Mouse (Mus musculus): ENCODE results near the gene Zswim9. TPM values are rescaled to one million over a fixed set of nuclear protein-coding genes. Genes with fewer than 3 reads are reported as not detected.
A peak's percentile ranks its signal among the peaks of the same experiment; 100 is the strongest.

The Zswim9 gene
- 12.9 and 15.2 TPM in 2 replicates for polyA plus RNA-seq (2015; fragmentation: Nextera tagmentation; extraction: Ambion mirVana)

DNA sequence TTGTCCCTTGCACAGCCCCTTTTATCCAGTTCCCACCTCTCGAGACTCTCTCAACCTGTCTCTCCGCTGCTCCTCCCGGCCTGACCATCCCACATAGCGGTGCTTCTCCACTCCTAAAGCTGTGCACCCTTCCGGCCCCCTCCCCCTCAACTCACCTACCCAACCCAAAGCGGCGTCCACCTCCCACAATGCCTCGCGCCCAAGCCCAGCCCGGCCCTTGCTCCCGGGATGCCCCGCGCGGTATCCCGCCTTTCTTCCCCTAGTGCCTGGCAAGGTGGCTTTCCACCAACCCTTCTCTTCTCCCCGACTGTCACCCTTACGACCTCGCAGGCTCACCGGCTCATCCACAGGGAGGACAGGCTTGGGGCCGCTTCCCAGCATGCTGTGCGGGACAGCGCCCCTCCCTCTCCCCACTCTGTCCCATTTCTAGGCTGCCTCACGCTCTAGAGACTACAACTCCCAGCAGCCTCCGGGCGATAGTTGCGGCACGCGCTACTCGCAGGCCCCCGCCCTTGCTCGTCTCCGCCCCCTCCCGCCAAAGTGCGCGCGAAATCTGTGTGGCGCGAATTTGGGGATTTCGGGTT lies at the start of gene Zswim9:
TSS of gene Zswim9 (minus strand) at position 414 of the 584 bp plus-strand sequence.
- WGBS = under 1% methylated on average over 39 of the region's 39 CpGs
- Histone ChIP-seq H3K27ac (ENCODE audit: low read length) (peak within 1 kb of the TSS; percentile 93), H3K4me2 (ENCODE audit: low read length) (peak within 1 kb of the TSS; percentile 62), H3K9ac (ENCODE audit: low read depth, low read length) (peak within 1 kb of the TSS; percentile 91), H3K36me3 (ENCODE audit: control insufficient read depth, insufficient read depth, low read length) (peaks cover 31% of the 10 kb centered on the region), H3K27me3 (ENCODE audit: control insufficient read depth, insufficient read depth, low read depth, low read length) (no peaks in the 10 kb centered on the region), H3K4me1 (ENCODE audit: control insufficient read depth, insufficient read depth, low read length) (peaks cover 6% of the 10 kb centered on the region), H3K4me3 (ENCODE audit: low read depth, low read length) (peak within 1 kb of the TSS; percentile 77), H3K9me3 (replicated peaks; ENCODE audit: control insufficient read depth, low read length, poor library complexity, severe bottlenecking) (no peaks in the 10 kb centered on the region; the same call in 1 of the 2 replicates)
- peak; percentile 98 for ATAC-seq

DNA sequence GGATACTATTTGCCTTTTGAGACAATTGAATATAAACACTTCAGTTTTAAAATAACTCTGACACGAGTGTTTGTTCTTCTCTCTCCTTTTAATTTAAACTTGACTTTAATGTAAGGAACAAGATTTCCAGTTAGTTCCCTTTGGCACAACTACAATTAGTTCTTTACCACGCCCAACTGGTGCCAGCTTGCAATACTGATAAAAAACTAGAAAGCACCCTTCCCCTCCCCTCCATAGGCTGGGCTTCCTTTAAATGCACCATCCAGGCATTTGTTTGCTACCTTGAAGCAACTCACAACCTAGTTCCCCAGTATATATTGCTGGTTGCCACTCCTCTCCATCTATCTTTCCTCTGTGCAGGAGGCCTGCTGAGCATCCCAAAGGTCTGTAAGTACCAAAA lies 45.8 kb upstream of the Zswim9 start, which contains the start of gene Pla2g4c:
TSS of gene Pla2g4c (plus strand) at position 340 of the 400 bp plus-strand sequence.
- H3K27me3 ChIP-seq (ENCODE audit: control insufficient read depth, insufficient read depth, low read depth, low read length) = no peaks in the 10 kb centered on the region
- no peak within 1 kb of the TSS for H3K27ac ChIP-seq (ENCODE audit: low read length)
- no peak within 1 kb of the TSS for H3K9ac ChIP-seq (ENCODE audit: low read depth, low read length)
- no peaks in the 10 kb centered on the region for H3K36me3 ChIP-seq (ENCODE audit: control insufficient read depth, insufficient read depth, low read length)
- no peak within 1 kb of the TSS for H3K4me2 ChIP-seq (ENCODE audit: low read length)
- H3K4me1 ChIP-seq (ENCODE audit: control insufficient read depth, insufficient read depth, low read length) = no peaks in the 10 kb centered on the region
- ATAC-seq = no peak
- no peaks in the 10 kb centered on the region for H3K9me3 ChIP-seq (replicated peaks; ENCODE audit: control insufficient read depth, low read length, poor library complexity, severe bottlenecking)
- WGBS = 84% methylated on average over 2 of the region's 2 CpGs
- H3K4me3 ChIP-seq (ENCODE audit: low read depth, low read length) = no peak within 1 kb of the TSS

- H3K4me3 ChIP-seq (ENCODE audit: low read depth, low read length) = no peak overlapping the region
These were observed 42.9 kb upstream of the Zswim9 start for GRCm38 (mm10) chr7:13321424-13321823.

DNA sequence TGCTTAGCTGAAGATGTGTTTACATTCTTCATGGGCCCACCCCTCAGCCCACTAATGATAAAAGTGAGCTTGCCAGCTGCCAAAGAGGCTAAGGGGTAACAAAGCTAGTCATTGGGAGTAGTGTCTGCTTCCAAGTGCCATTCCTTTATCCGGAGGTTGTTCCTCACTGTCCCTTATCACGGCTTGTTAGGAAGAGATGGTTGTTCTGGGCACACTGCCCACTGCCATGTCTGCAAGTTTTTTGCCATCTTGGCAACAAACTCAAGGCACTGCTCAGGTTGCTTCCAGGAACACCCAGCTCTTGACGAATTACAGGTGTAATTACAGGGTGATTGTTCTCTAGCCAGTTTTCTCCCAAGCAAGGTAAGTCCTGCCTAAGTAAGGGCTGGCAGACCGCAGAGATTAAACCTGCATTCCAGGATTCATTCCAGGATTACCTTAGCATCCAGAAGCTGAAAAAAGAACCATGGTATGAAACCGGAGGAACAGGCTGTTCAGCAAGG lies 35.6 kb upstream of the Zswim9 start:
- Histone ChIP-seq H3K4me3 (ENCODE audit: low read depth, low read length) (no peak overlapping the region), H3K27ac (ENCODE audit: low read length) (no peak overlapping the region), H3K9ac (ENCODE audit: low read depth, low read length) (no peak overlapping the region), H3K27me3 (ENCODE audit: control insufficient read depth, insufficient read depth, low read depth, low read length) (no peaks in the 10 kb centered on the region), H3K9me3 (replicated peaks; ENCODE audit: control insufficient read depth, low read length, poor library complexity, severe bottlenecking) (no peaks in the 10 kb centered on the region), H3K36me3 (ENCODE audit: control insufficient read depth, insufficient read depth, low read length) (peaks cover 7% of the 10 kb centered on the region; the same call in 1 of the 2 replicates), H3K4me1 (ENCODE audit: control insufficient read depth, insufficient read depth, low read length) (no peaks in the 10 kb centered on the region), H3K4me2 (ENCODE audit: low read length) (no peak overlapping the region)
- ATAC-seq = no peak
- 92% methylated on average over 5 of the region's 5 CpGs for WGBS

More at GRCm38 (mm10) chr7:13321424-13321823, 42.9 kb upstream of the Zswim9 start:
- no peak for ATAC-seq
- WGBS = 91% methylated on average over 3 of the region's 3 CpGs
- Histone ChIP-seq H3K36me3 (ENCODE audit: control insufficient read depth, insufficient read depth, low read length) (no peaks in the 10 kb centered on the region), H3K4me2 (ENCODE audit: low read length) (no peak overlapping the region), H3K4me1 (ENCODE audit: control insufficient read depth, insufficient read depth, low read length) (no peaks in the 10 kb centered on the region), H3K27ac (ENCODE audit: low read length) (no peak overlapping the region), H3K9me3 (replicated peaks; ENCODE audit: control insufficient read depth, low read length, poor library complexity, severe bottlenecking) (no peaks in the 10 kb centered on the region), H3K9ac (ENCODE audit: low read depth, low read length) (no peak overlapping the region), H3K27me3 (ENCODE audit: control insufficient read depth, insufficient read depth, low read depth, low read length) (no peaks in the 10 kb centered on the region)

DNA sequence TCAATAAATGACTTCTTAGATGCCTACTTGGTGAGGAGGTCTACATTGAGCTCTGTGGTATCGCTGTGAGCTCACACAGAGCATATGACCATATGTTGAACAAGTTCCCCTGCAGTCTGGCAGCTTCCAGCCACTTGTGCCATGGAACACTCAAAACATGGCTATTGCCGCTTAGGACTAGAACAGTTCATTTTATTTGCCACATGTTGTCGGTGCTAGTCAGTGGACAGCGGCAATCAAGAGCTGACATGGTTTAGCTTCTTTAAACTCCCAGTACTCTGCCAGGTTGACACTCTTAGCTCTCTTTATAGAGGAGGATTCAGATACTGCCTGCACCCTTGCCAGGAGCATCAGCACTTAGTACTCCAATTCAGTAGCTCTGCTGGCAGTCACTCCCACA lies 32.9 kb upstream of the Zswim9 start:
- Histone ChIP-seq H3K36me3 (ENCODE audit: control insufficient read depth, insufficient read depth, low read length) (peaks cover 20% of the 10 kb centered on the region), H3K4me1 (ENCODE audit: control insufficient read depth, insufficient read depth, low read length) (no peaks in the 10 kb centered on the region), H3K9me3 (replicated peaks; ENCODE audit: control insufficient read depth, low read length, poor library complexity, severe bottlenecking) (no peaks in the 10 kb centered on the region), H3K9ac (ENCODE audit: low read depth, low read length) (no peak overlapping the region), H3K27ac (ENCODE audit: low read length) (no peak overlapping the region), H3K4me3 (ENCODE audit: low read depth, low read length) (no peak overlapping the region), H3K4me2 (ENCODE audit: low read length) (no peak overlapping the region), H3K27me3 (ENCODE audit: control insufficient read depth, insufficient read depth, low read depth, low read length) (no peaks in the 10 kb centered on the region)
- 99% methylated on average over 4 of the region's 4 CpGs for WGBS
- no peak for ATAC-seq

DNA sequence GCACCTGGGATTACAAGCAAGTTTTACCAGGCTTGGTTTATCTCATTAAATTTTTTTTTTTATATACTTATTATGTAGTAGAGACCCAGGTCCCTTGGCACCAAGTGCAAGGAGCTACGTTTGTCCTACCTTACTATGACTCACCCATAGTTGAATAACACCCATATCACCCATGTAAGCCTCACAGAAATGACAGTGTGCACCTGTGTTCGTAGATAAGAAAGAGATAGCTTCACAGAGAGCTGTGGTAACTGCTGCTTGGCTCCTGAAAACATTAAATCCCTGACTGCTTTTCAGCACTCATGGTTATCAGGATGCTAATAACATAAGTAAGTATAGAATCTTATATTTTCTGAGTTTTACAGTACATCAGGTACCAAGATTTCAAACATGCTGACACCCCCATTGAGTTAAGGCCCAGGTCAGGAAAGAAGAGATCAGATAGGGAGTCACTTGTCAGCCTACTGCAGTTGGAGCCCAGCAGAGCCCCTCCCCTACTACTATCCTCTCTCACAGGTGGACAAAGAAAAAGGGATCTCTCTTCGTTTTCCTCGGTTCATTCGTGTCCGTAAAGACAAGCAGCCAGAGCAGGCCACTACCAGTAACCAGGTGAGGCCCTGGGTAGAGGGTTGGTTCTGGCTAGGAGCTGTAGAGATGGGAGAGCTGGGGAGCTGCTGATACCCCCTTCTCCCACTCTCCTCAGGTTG lies 32.1 kb upstream of the Zswim9 start:
- H3K27me3 ChIP-seq (ENCODE audit: control insufficient read depth, insufficient read depth, low read depth, low read length) = no peaks in the 10 kb centered on the region
- H3K4me3 ChIP-seq (ENCODE audit: low read depth, low read length) = no peak overlapping the region
- no peaks in the 10 kb centered on the region for H3K4me1 ChIP-seq (ENCODE audit: control insufficient read depth, insufficient read depth, low read length)
- H3K36me3 ChIP-seq (ENCODE audit: control insufficient read depth, insufficient read depth, low read length) = peaks cover 26% of the 10 kb centered on the region
- no peaks in the 10 kb centered on the region for H3K9me3 ChIP-seq (replicated peaks; ENCODE audit: control insufficient read depth, low read length, poor library complexity, severe bottlenecking)
- WGBS = 96% methylated on average over 6 of the region's 6 CpGs
- no peak overlapping the region for H3K27ac ChIP-seq (ENCODE audit: low read length)
- no peak overlapping the region for H3K9ac ChIP-seq (ENCODE audit: low read depth, low read length)
- ATAC-seq = no peak
- no peak overlapping the region for H3K4me2 ChIP-seq (ENCODE audit: low read length)

DNA sequence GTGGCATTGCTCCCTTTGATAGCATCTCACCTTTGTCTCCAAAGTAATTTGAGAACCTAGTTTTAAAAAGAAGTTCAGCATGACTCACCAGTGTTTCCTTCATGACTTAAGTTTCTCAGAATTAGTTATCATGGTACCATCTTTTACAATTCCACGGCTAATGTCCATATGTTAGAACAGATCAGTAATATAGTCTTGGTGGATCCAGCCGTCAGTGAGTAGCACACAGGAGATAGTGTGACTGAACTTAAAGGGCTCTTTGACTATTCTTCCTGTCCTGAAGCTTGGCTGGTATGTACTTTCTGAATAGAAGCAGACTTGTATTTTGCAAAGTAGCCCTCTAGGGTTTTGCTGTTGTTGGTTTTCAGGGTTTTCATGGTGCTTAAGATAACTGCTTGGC lies 30.9 kb upstream of the Zswim9 start:
- Histone ChIP-seq H3K4me3 (ENCODE audit: low read depth, low read length) (no peak overlapping the region), H3K36me3 (ENCODE audit: control insufficient read depth, insufficient read depth, low read length) (peaks cover 30% of the 10 kb centered on the region)

DNA sequence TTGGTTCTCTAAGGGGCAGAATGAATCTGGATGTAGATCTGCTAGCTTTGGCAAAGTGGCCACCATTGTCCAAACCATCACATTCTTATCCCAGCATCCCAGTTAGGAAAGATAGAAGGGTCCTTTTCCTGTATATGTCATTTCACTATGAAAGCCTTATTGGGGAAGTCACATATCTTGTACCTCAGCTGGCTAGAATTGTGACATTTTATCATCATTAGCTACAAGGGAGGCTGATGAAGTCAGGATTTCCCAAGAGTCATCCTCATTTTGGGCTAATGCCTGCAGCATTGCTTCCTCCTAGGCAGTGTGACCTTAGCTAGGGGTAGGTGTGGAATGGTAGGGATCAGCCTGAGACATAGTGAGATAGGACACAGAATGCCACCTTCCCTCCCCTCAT lies 24.9 kb upstream of the Zswim9 start:
- Histone ChIP-seq H3K9me3 (replicated peaks; ENCODE audit: control insufficient read depth, low read length, poor library complexity, severe bottlenecking) (no peaks in the 10 kb centered on the region), H3K4me2 (ENCODE audit: low read length) (no peak overlapping the region), H3K9ac (ENCODE audit: low read depth, low read length) (no peak overlapping the region), H3K27ac (ENCODE audit: low read length) (no peak overlapping the region), H3K36me3 (ENCODE audit: control insufficient read depth, insufficient read depth, low read length) (peaks cover 55% of the 10 kb centered on the region), H3K4me1 (ENCODE audit: control insufficient read depth, insufficient read depth, low read length) (no peaks in the 10 kb centered on the region), H3K27me3 (ENCODE audit: control insufficient read depth, insufficient read depth, low read depth, low read length) (no peaks in the 10 kb centered on the region), H3K4me3 (ENCODE audit: low read depth, low read length) (no peak overlapping the region)
- ATAC-seq = no peak

More for the DNA sequence above, 30.9 kb upstream of the Zswim9 start:
- Histone ChIP-seq H3K9ac (ENCODE audit: low read depth, low read length) (no peak overlapping the region), H3K4me2 (ENCODE audit: low read length) (no peak overlapping the region), H3K9me3 (replicated peaks; ENCODE audit: control insufficient read depth, low read length, poor library complexity, severe bottlenecking) (no peaks in the 10 kb centered on the region), H3K27ac (ENCODE audit: low read length) (no peak overlapping the region), H3K27me3 (ENCODE audit: control insufficient read depth, insufficient read depth, low read depth, low read length) (no peaks in the 10 kb centered on the region), H3K4me1 (ENCODE audit: control insufficient read depth, insufficient read depth, low read length) (no peaks in the 10 kb centered on the region)
- no peak for ATAC-seq
- 98% methylated on average over 2 of the region's 2 CpGs for WGBS

GRCm38 (mm10) chr7:13302780-13303179 lies 24.3 kb upstream of the Zswim9 start:
- Histone ChIP-seq H3K4me2 (ENCODE audit: low read length) (no peak overlapping the region), H3K4me1 (ENCODE audit: control insufficient read depth, insufficient read depth, low read length) (no peaks in the 10 kb centered on the region), H3K27me3 (ENCODE audit: control insufficient read depth, insufficient read depth, low read depth, low read length) (no peaks in the 10 kb centered on the region), H3K9ac (ENCODE audit: low read depth, low read length) (no peak overlapping the region), H3K4me3 (ENCODE audit: low read depth, low read length) (no peak overlapping the region), H3K36me3 (ENCODE audit: control insufficient read depth, insufficient read depth, low read length) (peaks cover 51% of the 10 kb centered on the region), H3K9me3 (replicated peaks; ENCODE audit: control insufficient read depth, low read length, poor library complexity, severe bottlenecking) (no peaks in the 10 kb centered on the region), H3K27ac (ENCODE audit: low read length) (no peak overlapping the region)
- no peak for ATAC-seq
- 94% methylated on average over 2 of the region's 2 CpGs for WGBS
